Mouse (Mus musculus): ENCODE results near the gene Celf2.

DNA sequence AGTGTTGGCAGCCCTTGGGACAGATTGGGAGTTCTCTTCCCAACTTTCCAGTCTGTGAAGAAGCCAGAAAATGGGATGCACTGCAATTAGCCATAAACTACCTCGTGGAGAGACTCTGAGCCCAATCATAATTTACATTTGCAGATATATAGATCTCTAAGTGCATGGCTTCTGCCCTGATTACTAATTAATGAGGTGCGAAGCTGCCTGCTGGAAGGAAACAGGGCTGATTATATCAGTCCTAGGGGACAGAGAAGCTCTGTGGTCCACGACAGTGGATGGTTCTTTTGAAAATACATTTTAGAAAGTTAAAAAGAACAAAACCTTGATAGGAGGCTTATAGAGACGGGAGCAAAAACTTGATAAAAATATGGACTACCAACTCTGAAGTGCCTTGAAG is 885.6 kb downstream of the Celf2 start:
- TF ChIP-seq CTCF (IDR thresholded peaks at IDR 0.05; ENCODE audit: extremely low read depth, insufficient read length, insufficient replicate concordance, low read depth, low read length) (no peak), POLR2A (IDR thresholded peaks at IDR 0.05; ENCODE audit: low read depth, low read length) (no peak)
